Mouse (Mus musculus) cerebellum, postnatal 25 days (tissue): ENCODE measurements at regions not wholly inside any gene's neighbourhood (a gene's known extent, or its start where the extent isn't known, plus 50 kb on each side); places are given as distances from the start of the nearest gene placed in this dataset.

ENCODE experiments used
- DNase-seq, 2 experiments: peaks; one replicate each; pipeline ENCODE4 v3.0.0; 2021; ENCODE audit warnings: mixed read lengths in 2 of 2

- no peak for DNase-seq
Measured at GRCm38 (mm10) chr3:48911758-48912157, 845.4 kb downstream of the Pcdh18 start.

- no peak for DNase-seq
Measured at GRCm38 (mm10) chr3:48890403-48890802, 866.7 kb downstream of the Pcdh18 start.

GRCm38 (mm10) chr3:48887885-48888284 lies 869.2 kb downstream of the Pcdh18 start:
- DNase-seq = no peak

GRCm38 (mm10) chr3:48869527-48869926 lies 887.6 kb downstream of the Pcdh18 start:
- no peak for DNase-seq

GRCm38 (mm10) chr3:48846049-48846653 lies 911.0 kb downstream of the Pcdh18 start:
- DNase-seq = peak; percentile 42 to 81

GRCm38 (mm10) chr3:48840692-48841091 lies 916.4 kb downstream of the Pcdh18 start:
- no peak for DNase-seq

- no peak for DNase-seq
Measured at GRCm38 (mm10) chr3:48823360-48823759, 933.8 kb downstream of the Pcdh18 start.

- DNase-seq = no peak
Measured at GRCm38 (mm10) chr3:48804398-48804797, 952.7 kb downstream of the Pcdh18 start.

- no peak for DNase-seq
Measured at GRCm38 (mm10) chr3:48771709-48772108, 985.4 kb downstream of the Pcdh18 start.
